Mouse (Mus musculus) liver, adult 2 months (tissue): Measurements from ENCODE around the gene Nxph3.

Experiments used
- CTCF ChIP-seq: fragments of 200-500 bp; IDR thresholded peaks from 2 replicates; pipeline ENCODE4 v1.5.1; 2011; ENCODE audit warnings: low read depth, low read length, control low read depth
- POLR2A ChIP-seq: fragments of 200-500 bp; IDR thresholded peaks from 2 replicates; pipeline ENCODE4 v1.6.1; 2011; ENCODE audit warnings: low read length, control low read depth; ENCODE audit not compliant: insufficient read depth; ENCODE audit errors: extremely low read depth

GRCm38 (mm10) chr11:95538378-95539104, 24.2 kb upstream of the Nxph3 start:
- TF ChIP-seq POLR2A (no peak), CTCF (no peak)
